Mouse (Mus musculus) megakaryocyte, embryonic 14.5 days (primary cell): ENCODE measurements around the gene Zdhhc22.

Experiments
- FLI1 ChIP-seq: IDR thresholded peaks from 2 replicates; pipeline ENCODE4 v1.6.1; 2012; ENCODE audit warnings: low read length, inconsistent platforms, mixed read lengths
- GATA1 ChIP-seq: IDR thresholded peaks from 3 replicates; pipeline ENCODE4 v1.6.1; 2012; ENCODE audit warnings: mixed read lengths, low read length, inconsistent platforms, borderline replicate concordance

GRCm38 (mm10) chr12:87028068-87028467 is 37.8 kb upstream of the Zdhhc22 start:
- TF ChIP-seq GATA1 = no peak
- no peak for TF ChIP-seq FLI1
